Mouse (Mus musculus): ENCODE results near the gene Acad11.

DNA sequence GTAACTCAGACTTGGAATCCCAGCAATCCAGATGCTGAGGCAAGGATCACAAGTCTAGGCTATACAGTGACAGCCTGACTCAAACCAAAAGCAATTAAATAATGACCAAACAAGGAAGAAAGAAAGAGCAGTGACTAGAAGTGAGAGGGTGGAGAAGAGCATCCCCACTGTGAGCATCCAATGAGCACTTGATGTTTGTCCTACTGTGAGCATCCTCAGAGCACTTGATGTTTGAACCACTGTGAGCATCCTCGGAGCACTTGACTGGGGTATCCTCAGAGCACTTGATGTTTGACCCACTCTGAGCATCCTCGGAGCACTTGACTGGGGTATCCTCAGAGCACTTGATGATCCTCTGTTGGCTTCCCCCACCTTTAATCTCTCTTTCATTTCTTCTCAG is 41.8 kb downstream of the Acad11 start:
- TF ChIP-seq CTCF (IDR thresholded peaks at IDR 0.05; ENCODE audit: low read depth) (no peak), EP300 (IDR thresholded peaks at IDR 0.05; ENCODE audit: low read depth) (no peak)

Measured in liver, embryonic 14.5 days (tissue).